Mouse (Mus musculus): Measurements from ENCODE around the gene Aph1a.
"Not testable (repeated sequence)": the region's sequence is repeated elsewhere in the genome, so short reads cannot be mapped to it uniquely, and the experiment has no call there.

Gene Aph1a

DNA sequence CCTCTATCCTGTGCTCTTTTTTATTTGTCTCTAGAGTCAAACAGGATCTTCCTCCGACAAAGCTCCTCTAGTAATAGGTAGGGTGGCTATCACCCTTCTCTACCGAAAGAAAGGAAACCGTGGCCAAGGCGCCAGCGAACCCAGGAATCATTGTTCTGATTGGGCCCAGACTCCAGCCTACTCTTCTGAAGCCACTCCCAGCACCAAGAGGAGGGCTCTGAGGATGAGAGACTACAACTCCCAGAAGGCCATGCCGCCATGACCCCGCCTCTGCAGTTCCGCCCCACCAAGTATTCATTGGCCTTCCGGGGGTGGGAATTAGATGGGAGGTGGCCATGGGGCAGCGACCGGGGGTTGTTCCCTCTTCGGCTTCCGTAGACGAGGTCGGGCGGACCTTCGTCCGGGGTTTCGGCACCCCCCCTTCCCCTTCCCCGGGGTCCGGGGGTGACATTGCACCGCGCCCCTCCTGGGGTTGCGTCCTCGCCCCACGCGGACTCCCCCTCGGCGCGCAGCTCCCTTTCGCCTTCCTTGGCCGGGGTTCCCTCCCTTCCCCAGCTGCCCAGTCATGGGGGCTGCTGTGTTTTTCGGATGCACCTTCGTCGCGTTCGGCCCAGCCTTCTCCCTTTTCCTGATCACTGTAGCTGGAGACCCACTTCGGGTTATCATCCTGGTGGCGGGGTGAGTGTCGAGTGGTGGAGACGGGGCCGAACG is at the start of gene Aph1a:
Gene Aph1a, plus strand, starts transcription at position 364 of the 711 bp plus-strand sequence.
- peak; percentile 89 for DNase-seq (ENCODE audit: low read depth, low spot score)

DNA sequence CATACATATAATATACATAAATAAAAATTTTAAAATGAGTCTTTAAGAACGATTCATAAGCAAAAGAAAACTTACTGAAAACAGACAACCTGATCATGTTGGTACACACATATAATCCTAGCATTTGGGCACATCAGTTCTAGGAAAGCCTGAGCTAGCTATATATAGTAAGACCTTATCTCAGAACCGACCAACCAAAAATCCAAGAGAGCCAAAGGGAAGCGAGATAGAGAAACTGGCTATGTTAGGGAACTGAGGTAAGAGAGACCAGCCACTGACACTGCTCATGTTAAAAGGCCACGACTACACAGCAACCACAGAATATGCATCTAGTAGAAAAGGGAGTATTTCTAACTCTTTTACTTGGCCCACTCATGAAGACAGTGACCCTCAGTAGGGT is 43.2 kb upstream of the Aph1a start:
- no peak for DNase-seq (ENCODE audit: low read depth, low spot score)

- DNase-seq (ENCODE audit: low read depth, low spot score): no peak
These were observed 42.5 kb upstream of the Aph1a start for GRCm38 (mm10) chr3:95851317-95851716.

DNA sequence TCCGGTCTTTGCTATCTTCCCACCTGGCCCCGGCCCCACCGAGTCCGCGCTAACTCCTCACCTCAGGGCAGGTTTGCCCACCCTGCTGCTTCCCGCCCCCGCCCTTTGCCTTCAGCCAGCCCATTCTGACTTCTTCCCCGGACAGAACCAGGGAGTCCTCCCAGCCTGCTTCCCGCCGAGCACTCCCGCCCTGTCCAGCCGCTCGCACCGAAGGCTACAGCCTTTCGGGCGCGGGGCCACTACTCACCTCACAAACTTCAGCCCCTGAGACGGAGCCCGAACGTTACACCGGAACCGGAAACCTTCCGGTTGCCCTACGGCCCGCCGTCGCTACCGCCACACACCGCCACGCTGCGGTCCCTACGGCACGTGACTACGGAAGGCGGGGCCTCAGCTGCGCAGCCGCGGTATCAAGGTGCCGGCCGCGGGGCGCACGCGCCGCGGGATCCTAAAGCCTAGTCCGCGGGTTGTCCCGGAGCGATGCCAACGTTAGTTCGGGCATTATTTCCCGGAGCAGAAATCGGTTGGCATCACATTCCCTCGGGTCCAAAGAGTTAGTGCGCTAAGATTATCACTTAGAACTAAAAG is 38.2 kb upstream of the Aph1a start, which contains the start of gene Prpf3:
Gene Prpf3, minus strand, starts transcription at position 384 of the 588 bp plus-strand sequence.
- DNase-seq (ENCODE audit: low read depth, low spot score): peak; percentile 77

GRCm38 (mm10) chr3:95856115-95856514 is 37.7 kb upstream of the Aph1a start:
- no peak for DNase-seq (ENCODE audit: low read depth, low spot score)

- not testable (repeated sequence) for DNase-seq (ENCODE audit: low read depth, low spot score)
These were observed 36.7 kb upstream of the Aph1a start for GRCm38 (mm10) chr3:95857050-95857449.

DNA sequence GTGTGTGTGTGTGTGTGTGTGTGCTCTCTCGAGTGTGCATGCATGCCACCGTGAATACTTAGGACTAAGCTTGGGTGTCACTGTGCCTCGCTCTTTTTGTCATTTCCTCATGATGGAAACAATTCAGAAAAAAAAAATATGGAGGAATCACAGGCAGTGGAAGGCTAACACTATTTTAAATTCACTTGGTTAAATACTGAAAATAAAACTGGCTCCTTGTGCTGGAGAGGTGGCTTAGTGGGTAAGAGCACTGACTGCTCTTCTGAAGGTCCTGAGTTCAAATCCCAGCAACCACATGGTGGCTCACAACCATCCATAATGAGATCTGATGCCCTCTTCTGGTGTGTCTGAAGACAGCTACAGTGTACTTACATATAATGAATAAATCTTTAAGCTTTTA is 35.5 kb upstream of the Aph1a start:
- DNase-seq (ENCODE audit: low read depth, low spot score): not testable (repeated sequence)

- DNase-seq (ENCODE audit: low read depth, low spot score): no peak
These were observed 33.4 kb upstream of the Aph1a start for GRCm38 (mm10) chr3:95860323-95860722.

DNA sequence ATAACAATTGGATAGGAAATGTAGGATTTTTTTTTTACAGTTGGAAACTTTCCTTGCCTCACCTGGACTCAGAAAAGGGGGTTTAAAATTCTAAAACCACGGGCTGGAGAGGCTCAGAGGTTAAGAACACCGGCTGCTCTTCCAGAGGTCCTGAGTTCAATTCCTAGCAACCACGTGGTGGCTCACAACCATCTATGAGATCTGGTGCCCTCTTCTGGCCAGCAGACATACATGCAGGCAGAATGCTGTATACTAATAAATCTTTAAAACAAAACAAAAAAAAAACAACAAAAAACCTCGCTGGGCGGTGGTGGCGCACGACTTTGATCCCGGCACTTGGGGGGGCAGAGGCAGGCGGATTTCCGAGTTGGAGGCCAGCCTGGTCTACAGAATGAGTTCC is 32.6 kb upstream of the Aph1a start:
- DNase-seq (ENCODE audit: low read depth, low spot score): no peak

DNA sequence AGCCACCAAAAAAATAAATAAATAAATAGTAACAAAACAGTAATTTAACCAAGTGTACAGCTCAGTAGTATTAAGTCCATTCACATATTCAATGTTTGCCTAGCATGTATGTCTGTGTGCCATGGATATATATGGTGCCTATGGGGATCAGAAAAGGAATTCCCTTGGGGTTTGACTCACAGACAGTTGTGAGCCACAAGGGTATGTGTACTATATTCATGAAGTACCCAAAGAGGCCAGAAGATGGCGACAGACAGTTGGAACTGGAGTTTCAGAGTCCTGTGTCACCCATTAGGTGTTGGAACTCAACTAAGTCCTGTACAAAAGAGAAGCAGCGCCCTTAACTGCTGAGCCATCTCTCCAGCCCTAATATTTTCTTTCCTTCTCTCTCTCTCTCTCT is 32.0 kb upstream of the Aph1a start:
- peak; percentile 77 for DNase-seq (ENCODE audit: low read depth, low spot score)

GRCm38 (mm10) chr3:95863578-95863977 is 30.2 kb upstream of the Aph1a start:
- DNase-seq (ENCODE audit: low read depth, low spot score): no peak

DNA sequence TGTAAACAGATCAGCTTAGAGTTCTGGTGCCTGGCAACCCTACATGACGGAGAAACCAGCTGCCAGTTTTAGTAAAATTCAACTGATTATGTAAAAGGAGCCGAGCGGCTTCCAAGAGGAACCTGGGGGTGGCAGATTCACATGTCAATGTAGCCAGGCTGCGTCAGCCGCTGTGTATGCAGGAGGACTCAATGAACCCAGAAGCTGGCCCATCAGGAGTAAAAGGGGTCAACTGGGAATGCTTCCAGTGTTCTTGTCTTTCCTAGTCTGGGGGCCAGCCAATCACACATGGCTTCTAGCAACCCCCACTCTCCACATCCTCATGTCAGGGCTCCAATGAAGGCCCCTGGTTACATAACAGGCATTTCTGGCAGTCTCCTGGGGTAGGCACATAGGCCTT is 28.7 kb upstream of the Aph1a start:
- no peak for DNase-seq (ENCODE audit: low read depth, low spot score)

- no peak for DNase-seq (ENCODE audit: low read depth, low spot score)
These were observed 28.2 kb upstream of the Aph1a start for GRCm38 (mm10) chr3:95865571-95865970.

- DNase-seq (ENCODE audit: low read depth, low spot score): no peak
These were observed 27.7 kb upstream of the Aph1a start for GRCm38 (mm10) chr3:95866071-95866470.

DNA sequence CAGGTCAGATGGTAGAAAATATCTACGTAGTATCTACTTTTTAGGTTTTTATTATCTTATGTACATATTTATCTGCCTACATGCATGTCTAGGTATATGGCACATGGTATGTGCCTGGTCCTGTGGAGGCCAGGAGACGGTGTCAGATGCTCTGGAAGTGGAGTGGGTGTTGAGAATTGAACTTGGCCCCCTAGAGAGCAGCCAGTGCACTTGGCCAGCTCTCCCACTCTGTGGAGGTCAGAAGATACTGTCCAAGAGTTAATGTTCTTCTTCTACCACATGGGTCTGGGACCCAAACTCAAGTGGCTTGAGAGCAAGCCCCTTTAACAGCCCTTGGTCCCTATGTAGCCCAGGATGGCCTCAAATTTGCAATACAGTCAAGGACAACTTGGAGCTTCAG is 26.4 kb upstream of the Aph1a start:
- no peak for DNase-seq (ENCODE audit: low read depth, low spot score)

GRCm38 (mm10) chr3:95870976-95871375 is 22.8 kb upstream of the Aph1a start:
- DNase-seq (ENCODE audit: low read depth, low spot score): no peak

GRCm38 (mm10) chr3:95871392-95871867 is 22.3 kb upstream of the Aph1a start, which contains the start of gene Mrps21:
TSS of gene Mrps21 (minus strand) at chr3:95871519.
- DNase-seq (ENCODE audit: low read depth, low spot score): peak; percentile 67

- no peak for DNase-seq (ENCODE audit: low read depth, low spot score)
These were observed 21.7 kb upstream of the Aph1a start for GRCm38 (mm10) chr3:95872048-95872447.

DNA sequence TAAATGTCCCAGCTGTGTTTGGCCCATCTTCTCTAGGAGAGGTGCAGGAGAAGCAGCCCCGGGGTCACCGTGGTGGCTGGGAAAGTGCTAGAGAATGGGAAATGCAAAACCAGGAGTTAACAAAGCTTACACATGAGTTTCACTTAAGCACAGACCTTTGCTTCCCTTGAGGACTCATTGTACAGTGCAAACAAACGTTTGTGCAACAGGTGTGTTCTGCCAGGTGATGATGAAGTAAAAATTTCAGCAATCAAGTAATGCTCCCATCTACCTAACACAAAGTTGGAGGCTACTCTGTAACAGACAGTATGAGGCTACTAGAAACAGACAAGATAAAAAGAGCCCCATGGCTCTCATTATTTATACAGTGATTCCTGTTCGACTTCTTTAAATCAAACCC is 14.7 kb upstream of the Aph1a start:
- DNase-seq (ENCODE audit: low read depth, low spot score): no peak

DNA sequence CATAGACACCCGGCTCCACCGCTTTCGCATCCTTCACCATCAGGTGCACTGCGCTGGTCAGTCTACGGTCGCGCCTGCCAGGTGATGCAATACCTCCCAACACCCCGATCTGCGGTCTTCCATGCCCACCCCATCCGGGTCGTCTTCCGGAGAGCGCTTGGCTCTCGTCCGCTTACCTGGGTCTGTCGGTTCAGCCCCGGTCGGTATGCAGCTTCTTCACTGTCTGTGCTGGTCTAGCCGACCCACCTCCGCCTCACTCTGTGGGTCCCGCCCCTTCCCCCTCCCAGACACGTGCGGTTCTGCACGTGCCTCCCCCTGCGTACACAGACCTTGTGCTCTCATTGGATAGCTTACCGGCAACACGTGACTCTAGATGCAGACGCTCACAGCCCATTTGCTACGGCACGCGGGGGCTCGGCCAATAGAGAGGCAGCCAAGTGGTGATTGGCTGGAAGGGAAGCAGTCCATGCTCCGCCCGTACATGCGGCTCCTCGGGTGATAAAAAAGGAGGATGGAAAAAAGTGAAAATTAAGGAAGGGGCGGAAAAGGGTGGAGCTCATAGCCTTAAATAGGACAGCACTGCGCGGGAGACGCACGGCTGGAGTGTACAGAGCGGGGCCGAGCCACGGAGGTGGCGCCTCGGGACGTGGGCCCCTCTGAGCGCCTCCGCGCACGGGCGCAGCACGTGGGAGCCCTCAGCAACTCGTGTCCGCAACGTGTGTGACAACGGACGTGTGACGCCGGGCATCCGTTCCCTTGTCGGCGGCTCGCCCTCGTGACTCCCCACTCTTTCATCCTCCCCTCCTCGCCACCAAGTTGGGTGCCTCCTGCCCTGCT is 11.6 kb upstream of the Aph1a start, which contains the start of gene Ciart:
Gene Ciart, minus strand, starts transcription at position 273 of the 837 bp plus-strand sequence.
- DNase-seq (ENCODE audit: low read depth, low spot score): peak; percentile 86

DNA sequence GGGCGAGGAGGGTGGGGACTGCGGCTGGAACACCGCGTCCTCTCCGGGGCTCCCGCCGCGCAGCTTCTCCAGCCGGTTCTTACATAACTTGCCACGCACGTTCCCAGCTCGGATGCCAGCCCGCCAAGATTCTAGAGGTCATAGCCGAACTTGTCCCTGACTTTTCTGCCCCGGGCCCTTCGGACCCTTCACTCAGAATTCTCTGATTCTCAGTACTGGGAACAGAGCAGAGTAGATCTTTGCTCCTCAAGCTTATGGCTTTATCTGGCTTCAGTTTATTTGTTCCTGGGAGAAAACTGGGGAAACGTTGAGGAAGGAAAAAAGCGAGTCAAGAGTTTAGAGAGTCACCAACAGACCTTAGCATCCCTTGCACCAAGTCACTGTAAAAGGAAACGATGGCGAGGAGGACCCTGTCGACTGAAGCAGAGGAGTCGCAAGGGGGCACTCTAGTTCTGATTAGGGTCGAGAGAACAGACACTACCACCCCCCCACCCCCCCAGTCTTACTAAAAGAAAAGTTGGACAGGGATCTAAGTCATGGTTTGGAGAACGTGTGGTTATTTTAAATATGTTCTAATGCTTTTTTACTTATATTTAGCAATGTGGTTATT is 10.8 kb upstream of the Aph1a start:
- DNase-seq (ENCODE audit: low read depth, low spot score): no peak

- DNase-seq (ENCODE audit: low read depth, low spot score): no peak
These were observed 9.4 kb upstream of the Aph1a start for GRCm38 (mm10) chr3:95884400-95884799.

Data from WW6 (cell line).